Mouse (Mus musculus) lung, adult 2 months (tissue): ENCODE measurements around the gene Alg3.

Source experiments
- CTCF ChIP-seq: fragments of 200-500 bp; IDR thresholded peaks from 2 replicates; pipeline ENCODE4 v1.5.1; 2011; ENCODE audit warnings: mild to moderate bottlenecking, low read length, control low read depth; ENCODE audit not compliant: insufficient read depth
- POLR2A ChIP-seq: fragments of 200-500 bp; IDR thresholded peaks from 2 replicates; pipeline ENCODE4 v1.6.1; 2011; ENCODE audit warnings: low read depth, mild to moderate bottlenecking, control low read depth, low read length, borderline replicate concordance; ENCODE audit errors: extremely low read depth

DNA sequence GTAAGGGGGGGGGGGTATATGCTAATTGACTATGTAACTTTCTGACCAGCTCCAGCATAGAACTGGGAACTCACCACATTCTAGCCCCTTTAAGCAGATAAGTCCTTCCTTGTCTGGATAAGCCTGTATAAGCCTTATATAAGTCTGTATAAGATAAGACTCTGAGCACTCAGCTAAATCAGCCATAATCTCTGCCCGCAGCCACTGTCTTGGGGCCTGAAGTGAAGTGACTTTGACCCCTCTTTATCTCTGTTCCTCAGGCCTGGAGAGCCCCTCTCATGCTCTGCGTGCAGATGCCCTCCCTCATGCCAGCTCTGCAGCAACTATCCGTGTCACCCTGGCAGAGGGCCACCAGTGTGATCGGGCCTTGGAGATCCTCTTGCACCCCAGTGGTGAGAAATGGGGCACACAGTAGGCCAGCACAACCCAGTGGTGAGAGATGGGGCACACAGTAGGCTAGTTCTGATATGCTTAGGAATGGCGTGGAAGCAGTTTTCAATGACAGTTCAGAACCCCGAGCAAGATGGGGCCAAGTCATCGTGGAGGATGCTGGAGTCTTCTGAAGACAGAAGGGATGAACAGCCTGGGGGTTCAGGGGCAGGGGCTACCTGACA, 16.4 kb downstream of the Alg3 start:
- TF ChIP-seq CTCF (no peak), POLR2A (no peak)
